Mouse (Mus musculus) heart, postnatal 0 days (tissue): ENCODE results near the gene Ccl17.

Experiments used
- CTCF ChIP-seq: IDR thresholded peaks from 2 replicates; pipeline ENCODE4 v1.5.1; 2016; ENCODE audit warnings: antibody characterized with exemption, control low read depth, low read depth
- EP300 ChIP-seq: IDR thresholded peaks from 2 replicates; pipeline ENCODE4 v1.6.1; 2016; ENCODE audit warnings: antibody characterized with exemption, low read depth

DNA sequence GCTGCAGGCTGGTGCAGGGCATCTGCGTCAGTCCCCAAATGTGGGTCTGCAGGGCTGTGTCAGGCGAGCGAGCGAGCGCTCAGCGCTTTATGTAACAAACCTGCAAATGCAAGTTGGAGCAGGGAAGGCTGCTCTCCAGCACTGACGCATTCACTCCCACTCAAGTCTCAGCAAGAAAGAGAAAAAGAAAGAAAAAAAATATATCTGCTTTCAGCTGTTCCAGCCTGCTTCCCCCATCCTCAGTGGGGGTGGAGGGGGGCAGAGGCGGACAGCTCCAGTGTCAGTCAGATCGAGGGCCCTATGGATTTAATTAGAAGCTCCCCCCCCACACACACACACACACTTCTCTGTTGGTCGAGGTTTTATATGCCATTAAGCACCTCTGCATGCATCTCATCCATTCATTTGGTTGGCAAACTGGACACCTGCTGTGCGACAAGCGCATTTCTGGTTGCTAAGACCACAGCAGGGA, 36.5 kb upstream of the Ccl17 start:
- no peak for TF ChIP-seq CTCF
- TF ChIP-seq EP300: no peak
